Mouse (Mus musculus) ES-Bruce4 (cell line): ENCODE results near the gene Tpcn1. TPM values are rescaled to one million over a fixed set of nuclear protein-coding genes. Genes with fewer than 3 reads are reported as not detected.

Experiments
- H3K27ac ChIP-seq: 2 replicates; pipeline ENCODE4 v1.5.1; 2012; ENCODE audit warnings: low read length, inconsistent platforms; ENCODE audit not compliant: insufficient read depth
- H3K27me3 ChIP-seq: 2 replicates; pipeline ENCODE4 v1.6.1; 2012; ENCODE audit warnings: mild to moderate bottlenecking, low read length, inconsistent platforms; ENCODE audit not compliant: control insufficient read depth, poor library complexity, insufficient read depth, severe bottlenecking
- H3K36me3 ChIP-seq: 2 replicates; pipeline ENCODE4 v1.6.1; 2012; ENCODE audit warnings: inconsistent platforms, mild to moderate bottlenecking, low read length, moderate library complexity; ENCODE audit not compliant: control insufficient read depth, poor library complexity, insufficient read depth, severe bottlenecking
- H3K4me1 ChIP-seq: one replicate; pipeline ENCODE4 v1.8.1; 2011; ENCODE audit warnings: low read length; ENCODE audit not compliant: control insufficient read depth, insufficient read depth
- H3K4me3 ChIP-seq: 2 replicates; pipeline ENCODE4 v1.5.1; 2011; ENCODE audit warnings: low read depth, mild to moderate bottlenecking, low read length
- H3K9ac ChIP-seq: 2 replicates; pipeline ENCODE4 v1.6.1; 2012; ENCODE audit warnings: low read depth, mild to moderate bottlenecking, inconsistent platforms; ENCODE audit not compliant: poor library complexity, severe bottlenecking
- H3K9me3 ChIP-seq: replicated peaks from 2 replicates; pipeline ENCODE4 v1.6.1; 2012; ENCODE audit warnings: mild to moderate bottlenecking, low read length, inconsistent platforms; ENCODE audit not compliant: control insufficient read depth, poor library complexity, insufficient read depth, severe bottlenecking
- CTCF ChIP-seq: IDR thresholded peaks from one replicate; pipeline ENCODE4 v1.8.1; 2011; ENCODE audit warnings: low read depth, low read length
- EP300 ChIP-seq: IDR thresholded peaks from 2 replicates; pipeline ENCODE4 v1.6.1; 2011; ENCODE audit warnings: low read depth, low read length; ENCODE audit not compliant: insufficient read depth
- POLR2A ChIP-seq: IDR thresholded peaks from one replicate; pipeline ENCODE4 v1.8.1; 2011; ENCODE audit warnings: low read length; ENCODE audit not compliant: insufficient read depth
- polyA plus RNA-seq: library from polyadenylated mRNA; stranded (reverse); fragments of >200 nt; gene quantifications from 2 replicates; pipeline ENCODE4 v1.2.4, GENCODE M21; 2011; ENCODE audit warnings: low read depth; ENCODE audit not compliant: missing spikeins, insufficient read depth, insufficient read length

Tpcn1 gene
- polyA plus RNA-seq, 1 experiment = 13.2 TPM

GRCm38 (mm10) chr5:120628624-120629023, 40.2 kb upstream of the Tpcn1 start:
- no peak for TF ChIP-seq POLR2A
- no peak for TF ChIP-seq CTCF
- no peak for TF ChIP-seq EP300
- no peaks in the 10 kb centered on the region for H3K27me3 ChIP-seq
- H3K9me3 ChIP-seq = no peaks in the 10 kb centered on the region
- H3K4me3 ChIP-seq = no peak overlapping the region
- no peak overlapping the region for H3K27ac ChIP-seq
- H3K4me1 ChIP-seq = no peaks in the 10 kb centered on the region
- H3K9ac ChIP-seq = no peak overlapping the region
- H3K36me3 ChIP-seq = peaks cover 14% of the 10 kb centered on the region

DNA sequence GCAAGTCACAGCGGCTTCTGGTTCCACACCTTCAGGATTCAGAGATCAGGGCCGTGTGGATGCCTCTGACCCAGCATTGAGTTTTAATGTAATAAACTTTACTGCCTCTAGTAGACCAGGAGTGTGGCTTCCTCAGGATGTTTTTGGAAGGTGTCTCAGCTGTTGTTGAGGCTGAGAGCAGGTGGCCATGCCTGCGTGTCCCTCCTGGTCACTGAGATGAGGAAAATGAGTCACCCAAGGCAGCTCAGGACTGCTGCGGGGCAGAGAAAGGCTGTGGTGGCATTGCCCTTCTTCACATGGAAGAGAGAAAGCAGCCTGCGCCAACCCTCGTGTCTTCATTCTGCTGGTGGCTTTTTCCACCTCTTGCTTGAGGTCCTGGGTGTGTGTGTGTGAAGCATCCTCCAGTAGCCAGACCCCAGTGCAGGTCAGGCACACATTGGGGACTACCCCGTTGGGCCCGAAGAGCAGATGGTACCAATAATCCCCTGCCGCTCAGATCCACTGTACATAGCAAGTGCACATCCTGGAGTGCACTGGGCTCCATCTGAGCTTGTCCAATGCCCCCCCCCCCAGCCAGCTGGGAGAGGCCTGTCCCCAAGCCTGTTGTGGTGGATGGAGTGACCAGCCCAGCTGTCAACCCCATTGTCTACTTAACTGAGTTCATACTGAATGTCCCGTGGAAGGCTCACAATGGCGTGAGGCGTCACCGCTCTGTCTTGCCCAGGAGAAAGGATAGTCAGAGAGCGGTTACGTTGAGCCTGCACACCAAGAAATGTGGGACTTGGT, 39.2 kb upstream of the Tpcn1 start:
- H3K9me3 ChIP-seq = no peaks in the 10 kb centered on the region
- no peak for TF ChIP-seq POLR2A
- H3K4me3 ChIP-seq = no peak overlapping the region
- peaks cover 16% of the 10 kb centered on the region for H3K36me3 ChIP-seq
- no peak overlapping the region for H3K27ac ChIP-seq
- no peaks in the 10 kb centered on the region for H3K4me1 ChIP-seq
- no peak overlapping the region for H3K9ac ChIP-seq
- H3K27me3 ChIP-seq = no peaks in the 10 kb centered on the region

GRCm38 (mm10) chr5:120626399-120626798, 37.9 kb upstream of the Tpcn1 start:
- H3K4me3 ChIP-seq = no peak overlapping the region
- H3K4me1 ChIP-seq = peaks cover 1% of the 10 kb centered on the region
- no peak overlapping the region for H3K27ac ChIP-seq
- H3K27me3 ChIP-seq = no peaks in the 10 kb centered on the region
- H3K9ac ChIP-seq = no peak overlapping the region
- no peaks in the 10 kb centered on the region for H3K9me3 ChIP-seq
- H3K36me3 ChIP-seq = peaks cover 23% of the 10 kb centered on the region
- TF ChIP-seq EP300 = no peak

- Histone ChIP-seq H3K27me3 (no peaks in the 10 kb centered on the region), H3K36me3 (peaks cover 35% of the 10 kb centered on the region), H3K4me3 (no peak overlapping the region), H3K27ac (no peak overlapping the region), H3K9ac (no peak overlapping the region), H3K4me1 (peaks cover 7% of the 10 kb centered on the region), H3K9me3 (no peaks in the 10 kb centered on the region)
- no peak for TF ChIP-seq CTCF
- TF ChIP-seq EP300 = no peak
- TF ChIP-seq POLR2A = no peak
Observed at GRCm38 (mm10) chr5:120624427-120624826, 36.0 kb upstream of the Tpcn1 start.

DNA sequence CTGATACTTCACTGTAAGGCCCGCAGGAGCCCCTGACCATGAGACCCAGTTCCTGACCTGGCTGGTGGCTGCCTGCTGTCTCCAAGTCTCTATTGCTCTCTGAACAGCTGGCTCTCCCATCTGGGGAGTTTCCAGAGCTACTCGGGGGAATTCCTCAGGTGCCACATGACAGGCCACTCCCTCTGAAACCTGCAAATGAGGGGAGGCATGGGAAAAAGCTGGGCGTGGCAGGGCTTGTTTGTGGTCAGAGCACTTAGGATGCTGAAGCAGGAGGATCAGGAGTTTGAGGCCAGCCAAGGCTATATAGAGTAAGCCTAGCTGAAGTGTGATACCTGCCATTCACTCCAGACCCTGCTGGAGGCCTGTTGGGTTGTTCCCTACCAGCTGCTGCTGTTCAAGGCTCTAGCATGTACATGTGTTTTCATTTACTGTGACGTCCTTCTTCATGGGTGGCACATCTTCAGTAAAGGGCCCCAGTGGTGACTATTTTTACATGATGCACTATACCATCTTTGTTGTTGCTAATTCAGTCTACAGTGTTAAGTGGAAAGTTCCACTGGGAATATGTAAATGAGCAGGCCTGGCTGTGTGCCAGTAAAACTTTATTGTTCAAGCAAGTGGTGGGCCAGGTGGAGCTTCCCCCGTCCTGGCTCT, 33.9 kb upstream of the Tpcn1 start:
- Histone ChIP-seq H3K27ac (peak overlapping the region; percentile 29), H3K27me3 (no peaks in the 10 kb centered on the region), H3K9ac (no peak overlapping the region), H3K36me3 (peaks cover 41% of the 10 kb centered on the region), H3K9me3 (no peaks in the 10 kb centered on the region), H3K4me3 (no peak overlapping the region), H3K4me1 (peaks cover 8% of the 10 kb centered on the region)
- TF ChIP-seq EP300 (peak; percentile 36; the same call in 1 of the 2 replicates), CTCF (no peak)

- H3K9me3 ChIP-seq = no peaks in the 10 kb centered on the region
- H3K4me1 ChIP-seq = peaks cover 8% of the 10 kb centered on the region
- no peak overlapping the region for H3K4me3 ChIP-seq
- H3K27ac ChIP-seq = no peak overlapping the region
- H3K9ac ChIP-seq = no peak overlapping the region
- H3K27me3 ChIP-seq = no peaks in the 10 kb centered on the region
- TF ChIP-seq EP300 (no peak), POLR2A (no peak), CTCF (no peak)
- peaks cover 39% of the 10 kb centered on the region for H3K36me3 ChIP-seq
Observed at GRCm38 (mm10) chr5:120621846-120622197, 33.3 kb upstream of the Tpcn1 start.
